Comparison of ENCODE assay signal across 16 mouse cellular contexts in genomic region chr1:120458524-120458923, GRCm38 (mm10). TPM values are rescaled to one million over a fixed set of nuclear protein-coding genes. Genes with fewer than 3 reads are reported as not detected.
"Had no signal": no experiment of that assay in that cellular context is flagged by ENCODE, and none has a peak within 500 bp of the region (broad histone marks: within the 10 kb centered on the region; RNA-seq: fewer than 3 reads in every experiment).

No protein-coding gene starts in this region.

- H3K27ac ChIP-seq: limb, embryonic 15.5 days; liver, embryonic 12.5 days; neural tube, embryonic 12.5 days; stomach, embryonic 15.5 days had no signal

- DNase-seq: kidney, adult 8-10 months; kidney, postnatal 36 days; layer of hippocampus, adult 9-11 months; layer of hippocampus, postnatal 36 days; lung, embryonic 14.5 days; lung, postnatal 10 days; lung, postnatal 4 days; right cerebral cortex, postnatal 14 days; thymus, postnatal 36 days had no signal

- ATAC-seq: liver, embryonic 12.5 days had no signal

- H3K27me3 ChIP-seq: limb, embryonic 15.5 days; liver, embryonic 12.5 days; neural tube, embryonic 12.5 days; stomach, embryonic 15.5 days had no signal

- H3K9ac ChIP-seq: limb, embryonic 15.5 days; liver, embryonic 12.5 days; lung, embryonic 14.5 days; neural tube, embryonic 12.5 days; stomach, embryonic 15.5 days had no signal

- H3K36me3 ChIP-seq: limb, embryonic 15.5 days; liver, embryonic 12.5 days; neural tube, embryonic 12.5 days; stomach, embryonic 15.5 days had no signal

- H3K4me2 ChIP-seq: limb, embryonic 15.5 days; liver, embryonic 12.5 days; lung, embryonic 14.5 days; neural tube, embryonic 12.5 days; stomach, embryonic 15.5 days had no signal

- H3K4me3 ChIP-seq: limb, embryonic 15.5 days; liver, embryonic 12.5 days; myocyte; neural tube, embryonic 12.5 days; stomach, embryonic 15.5 days had no signal

- H3K9me3 ChIP-seq: limb, embryonic 15.5 days; liver, embryonic 12.5 days; neural tube, embryonic 12.5 days; stomach, embryonic 15.5 days had no signal

- H3K4me1 ChIP-seq: limb, embryonic 15.5 days; liver, embryonic 12.5 days; stomach, embryonic 15.5 days had no signal

RNA-seq across cellular contexts. Expression of gene Marco, which starts 46.3 kb away (rescaled TPM):
- polyA plus RNA-seq: limb, embryonic 11.5 days; myocyte; neural tube, embryonic 12.5 days; testis, adult 2 months had no signal
